8 mouse cellular contexts compared by ENCODE assay signal in genomic region chr5:145139571-145140519, GRCm38 (mm10). TPM values are rescaled to one million over a fixed set of nuclear protein-coding genes. Genes with fewer than 3 reads are reported as not detected.
A peak's percentile ranks its signal among the peaks of the same experiment; 100 is the strongest.
DNase-seq lines count a peak whose midpoint lies in the region; ATAC-seq lines count a peak whose summit lies in the region.

Gene Pdap1, minus strand, starts transcription at chr5:145140238.
Gene Bud31, plus strand, starts transcription at chr5:145140362.

- H3K4me2 ChIP-seq in hindbrain, embryonic 13.5 days: peak within 1 kb of the TSS; percentile 94

- H3K9me3 ChIP-seq in hindbrain, embryonic 13.5 days: no peaks in the 10 kb centered on the region

- peak within 1 kb of the TSS; percentile 92 for H3K9ac ChIP-seq in hindbrain, embryonic 13.5 days

- peak within 1 kb of the TSS; percentile 94 for H3K4me3 ChIP-seq in hindbrain, embryonic 13.5 days

- peak within 1 kb of the TSS; percentile 94 for H3K27ac ChIP-seq in hindbrain, embryonic 13.5 days

- peak; percentile 95 for DNase-seq in NIH3T3 (ENCODE audit: low read depth)
- DNase-seq in cerebellum, postnatal 10 days: peak; percentile 97 to 98
- DNase-seq in frontal cortex, postnatal 14 days (ENCODE audit: low spot score in 2 of 2): peak; percentile 91 to 95
- DNase-seq in layer of hippocampus, postnatal 25 days (ENCODE audit: extremely low spot score in 1 of 2, low spot score in 1 of 2): peak; percentile 95 to 99
- DNase-seq in lung, postnatal 25 days (ENCODE audit: low spot score): peak; percentile 96
- DNase-seq in retina, embryonic 14.5 days (ENCODE audit: low spot score): peak; percentile 97
- DNase-seq in thymus, postnatal 4 days: peak; percentile 95

- no peaks in the 10 kb centered on the region for H3K27me3 ChIP-seq in hindbrain, embryonic 13.5 days

- H3K36me3 ChIP-seq in hindbrain, embryonic 13.5 days: peaks cover 61% of the 10 kb centered on the region

- peaks cover 36% of the 10 kb centered on the region for H3K4me1 ChIP-seq in hindbrain, embryonic 13.5 days (replicated peaks)

- ATAC-seq in hindbrain, embryonic 13.5 days (ENCODE audit: low FRiP score): peak; percentile 94

- WGBS in hindbrain, embryonic 13.5 days: under 1% methylated on average over 84 of the region's 84 CpGs

RNA-seq across cellular contexts. Expression of gene Pdap1, which starts in this region (rescaled TPM):
- polyA plus RNA-seq in hindbrain, embryonic 13.5 days (2015; fragmentation: Nextera tagmentation; extraction: Ambion mirVana): 136 and 140 TPM in 2 replicates
- 100 to 1,000 TPM in 1 of 2 experiments, 10 to 100 TPM in 1; 90.1 to 102 TPM for total RNA-seq in layer of hippocampus, postnatal 25 days (2021)

RNA-seq across cellular contexts. Expression of gene Bud31, which starts in this region (rescaled TPM):
- polyA plus RNA-seq in hindbrain, embryonic 13.5 days (2015; fragmentation: Nextera tagmentation; extraction: Ambion mirVana): 213 and 218 TPM in 2 replicates
- total RNA-seq in layer of hippocampus, postnatal 25 days (2021): 10 to 100 TPM; 69.5 to 81.9 TPM

Comparison
In these comparisons a context has a peak if more than half of its experiments do, and no peak if none do; other contexts are left out.
1. Peak in every context shown above with its lines: DNase-seq, ATAC-seq, H3K4me3 ChIP-seq and H3K27ac ChIP-seq.